Mouse (Mus musculus): Measurements from ENCODE around the gene Ntrk3.

DNA sequence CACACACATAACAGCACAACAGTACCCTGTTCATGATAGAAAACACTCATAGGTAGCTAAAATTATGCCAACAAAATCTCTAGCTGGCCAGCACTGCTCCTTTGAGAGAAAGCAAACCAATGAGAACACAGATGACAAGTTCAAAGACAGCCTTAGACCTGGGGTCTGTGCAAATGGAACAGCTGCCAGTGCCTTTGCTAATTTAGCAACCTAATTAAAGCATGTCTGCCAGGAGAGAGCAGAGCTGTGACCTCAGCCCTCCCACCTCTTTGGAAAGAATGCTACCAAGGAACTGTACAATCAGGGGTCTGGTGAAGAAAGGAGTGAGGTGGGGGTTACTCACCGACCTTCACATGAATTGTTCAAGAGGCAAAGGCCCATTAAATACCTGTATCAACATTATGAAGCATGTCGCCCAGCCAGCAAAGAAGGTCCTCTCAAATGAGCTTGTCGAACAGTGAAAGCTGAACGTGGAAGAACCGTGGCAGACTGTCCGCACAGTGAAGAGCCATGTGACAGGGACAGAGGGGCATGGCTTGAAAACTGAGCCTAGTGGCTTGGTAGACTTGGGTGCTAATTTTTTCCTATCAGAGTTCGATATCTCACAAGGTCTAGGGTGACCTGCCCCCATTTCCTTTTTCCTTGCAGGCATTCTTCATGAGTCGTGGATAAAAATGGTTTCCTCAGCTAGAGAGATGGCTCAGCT is 476.2 kb downstream of the Ntrk3 start:
- TF ChIP-seq POLR2A (IDR thresholded peaks at IDR 0.05; ENCODE audit: borderline replicate concordance, insufficient read depth, low read length) (no peak), CTCF (IDR thresholded peaks at IDR 0.05; ENCODE audit: borderline replicate concordance, insufficient read depth, low read depth, low read length) (no peak)

All from cerebellum, adult 2 months (tissue).